In the genomic region with DNA sequence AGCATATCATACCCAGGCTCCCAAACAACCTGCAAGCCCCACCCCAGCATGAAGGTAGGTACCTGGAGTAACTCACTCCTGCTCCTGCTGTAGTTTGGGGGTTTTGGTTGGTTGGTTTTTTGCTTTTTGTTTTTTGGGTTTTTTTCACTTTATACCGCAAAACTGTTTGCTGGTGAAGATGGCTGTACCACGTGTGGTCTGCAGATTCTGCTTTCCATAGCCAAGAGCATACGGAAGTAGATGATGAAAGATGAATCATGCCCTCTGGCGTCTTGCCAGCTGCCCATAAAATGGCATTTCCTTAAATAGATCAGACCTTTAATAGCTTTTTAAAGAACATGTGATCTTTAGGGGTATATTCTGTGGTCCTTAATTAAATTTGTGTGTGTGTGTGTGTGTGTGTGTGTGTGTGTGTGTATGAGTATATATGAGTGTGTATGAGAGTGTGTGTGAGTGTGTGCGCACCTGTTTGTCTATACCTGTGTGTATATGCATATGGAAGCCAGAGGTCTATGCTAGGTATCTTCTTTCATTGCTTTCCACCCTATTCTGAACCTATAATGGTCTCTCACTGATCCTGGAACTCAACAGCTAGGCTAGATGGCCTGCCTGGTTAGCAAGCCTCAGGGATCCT, we compare ENCODE assay signal across 8 mouse cellular contexts. TPM values are rescaled to one million over a fixed set of nuclear protein-coding genes. Genes with fewer than 3 reads are reported as not detected.
DNase-seq lines count a peak whose midpoint lies in the region; ATAC-seq and TF ChIP-seq lines count a peak whose summit lies in the region.
"Had no signal": no experiment of that assay in that cellular context is flagged by ENCODE, and none has a peak within 500 bp of the region (broad histone marks: within the 10 kb centered on the region; RNA-seq: fewer than 3 reads in every experiment).

No protein-coding gene starts in this region.

- H3K27me3 ChIP-seq in heart, embryonic 10.5 days (ENCODE audit: insufficient read depth, poor library complexity, severe bottlenecking) = no peaks in the 10 kb centered on the region
- no peaks in the 10 kb centered on the region for H3K27me3 ChIP-seq in stomach, postnatal 0 days (ENCODE audit: control insufficient read depth, insufficient read depth, low read length)
- H3K27me3 ChIP-seq: embryonic facial prominence, embryonic 13.5 days had no signal

- H3K27ac ChIP-seq in bone marrow macrophage, adult 2 months (ENCODE audit: insufficient read depth, low read depth, low read length) = peak overlapping the region; percentile 81
- H3K27ac ChIP-seq in heart, embryonic 10.5 days = no peak overlapping the region
- 0 out of 2 replicates have a peak overlapping the region, but pooled peaks have one; percentile 13 for H3K27ac ChIP-seq in stomach, postnatal 0 days (replicated peaks)
- H3K27ac ChIP-seq: embryonic facial prominence, embryonic 13.5 days had no signal

- TF ChIP-seq EP300 in stomach, postnatal 0 days (optimal IDR thresholded peaks at IDR 0.05) = no peak

- peak; percentile 72 to 75 for DNase-seq in urinary bladder, adult 18-20 months (ENCODE audit: low spot score in 2 of 2)
- no peak for DNase-seq in urinary bladder, postnatal 10 days (ENCODE audit: low spot score)
- DNase-seq in heart, embryonic 10.5 days (ENCODE audit: low spot score) = peak; percentile 51
- DNase-seq in lung, postnatal 10 days = peak; percentile 76
- peak; percentile 76 for DNase-seq in stomach, postnatal 0 days (ENCODE audit: low spot score)
- no peak for DNase-seq in left cerebral cortex, adult 11 months (ENCODE audit: low spot score)

- peaks cover 44% of the 10 kb centered on the region for H3K4me1 ChIP-seq in bone marrow macrophage, adult 2 months (ENCODE audit: control insufficient read depth, insufficient read depth, low read length)
- peaks cover 32% of the 10 kb centered on the region for H3K4me1 ChIP-seq in heart, embryonic 10.5 days
- no peaks in the 10 kb centered on the region for H3K4me1 ChIP-seq in stomach, postnatal 0 days (replicated peaks; ENCODE audit: control insufficient read depth, insufficient read depth)

- no peak overlapping the region for H3K4me2 ChIP-seq in stomach, postnatal 0 days (replicated peaks; ENCODE audit: low read depth)
- H3K4me2 ChIP-seq: embryonic facial prominence, embryonic 13.5 days had no signal

- no peak overlapping the region for H3K4me3 ChIP-seq in bone marrow macrophage, adult 2 months (ENCODE audit: insufficient read depth, low read length)
- H3K4me3 ChIP-seq in heart, embryonic 10.5 days = no peak overlapping the region
- H3K4me3 ChIP-seq in stomach, postnatal 0 days (ENCODE audit: low read depth, low read length) = no peak overlapping the region
- H3K4me3 ChIP-seq: embryonic facial prominence, embryonic 13.5 days had no signal

- 83% methylated on average over 5 of the region's 5 CpGs for WGBS in heart, embryonic 10.5 days
- WGBS in stomach, postnatal 0 days = 40% methylated on average over 5 of the region's 5 CpGs

- H3K9me3 ChIP-seq in heart, embryonic 10.5 days = no peaks in the 10 kb centered on the region
- H3K9me3 ChIP-seq in stomach, postnatal 0 days (ENCODE audit: control insufficient read depth, low read length) = no peaks in the 10 kb centered on the region
- H3K9me3 ChIP-seq: embryonic facial prominence, embryonic 13.5 days had no signal

- no peak overlapping the region for H3K9ac ChIP-seq in stomach, postnatal 0 days (ENCODE audit: low read length)
- H3K9ac ChIP-seq: embryonic facial prominence, embryonic 13.5 days had no signal

- TF ChIP-seq CTCF in bone marrow macrophage, adult 2 months (IDR thresholded peaks at IDR 0.05; ENCODE audit: low read depth, low read length) = no peak
- no peak for TF ChIP-seq CTCF in stomach, postnatal 0 days (IDR thresholded peaks at IDR 0.05; ENCODE audit: low read depth)

- no peak for TF ChIP-seq POLR2A in bone marrow macrophage, adult 2 months (IDR thresholded peaks at IDR 0.05; ENCODE audit: borderline replicate concordance, low read depth, low read length)

- peak; percentile 58 for ATAC-seq in stomach, postnatal 0 days (ENCODE audit: low FRiP score, low TSS enrichment)

- peaks cover 23% of the 10 kb centered on the region; the same call in 1 of the 2 replicates for H3K36me3 ChIP-seq in heart, embryonic 10.5 days
- peaks cover 15% of the 10 kb centered on the region for H3K36me3 ChIP-seq in stomach, postnatal 0 days (ENCODE audit: control insufficient read depth, insufficient read depth, low read length)

RNA-seq across cellular contexts. Expression of a gene that starts 16.8 kb away (rescaled TPM):
- 0.91 and 1.4 TPM in 2 replicates for polyA plus RNA-seq in bone marrow macrophage, adult 2 months (2012; ENCODE audit: insufficient read depth, insufficient read length, missing spikeins)
- 3.5 and 3.6 TPM in 2 replicates for polyA plus RNA-seq in heart, embryonic 10.5 days (2016; fragmentation: Nextera tagmentation; extraction: Ambion mirVana)
- 0.82 and 1.3 TPM in 2 replicates for polyA plus RNA-seq in stomach, postnatal 0 days (2015; fragmentation: Nextera tagmentation; extraction: Ambion mirVana)

Comparison
In these comparisons a context has a peak if more than half of its experiments do, and no peak if none do; other contexts are left out.
1. DNase-seq: peak in urinary bladder, adult 18-20 months (2 of 2), heart, embryonic 10.5 days (single experiment), lung, postnatal 10 days (single experiment) and stomach, postnatal 0 days (single experiment); none in urinary bladder, postnatal 10 days (single experiment) and left cerebral cortex, adult 11 months (single experiment).